Mouse (Mus musculus) kidney, postnatal 0 days (tissue): Measurements from ENCODE around the gene Stox2. TPM values are rescaled to one million over a fixed set of nuclear protein-coding genes. Genes with fewer than 3 reads are reported as not detected.

Source experiments
- ATAC-seq: fragments of 200-750 bp; cut with Nextera tagmentation; replicated peaks from 2 replicates; pipeline ENCODE4 v1.8.0; 2017; ENCODE audit warnings: low read depth, moderate number of reproducible peaks, moderate TSS enrichment, moderate library complexity; ENCODE audit not compliant: low FRiP score
- DNase-seq: peaks from one replicate; pipeline ENCODE4 v3.0.0-alpha.2; 2016; ENCODE audit warnings: low spot score
- H3K27ac ChIP-seq: fragments of 300-500 bp; sonication (generic); 2 replicates; pipeline ENCODE4 v1.5.1; 2014; ENCODE audit warnings: mild to moderate bottlenecking
- H3K27me3 ChIP-seq: fragments of 300-500 bp; sonication (generic); 2 replicates; pipeline ENCODE4 v1.6.1; 2014; ENCODE audit warnings: low read length, mixed read lengths; ENCODE audit not compliant: insufficient read depth
- H3K36me3 ChIP-seq: fragments of 300-500 bp; sonication (generic); 2 replicates; pipeline ENCODE4 v1.6.1; 2014; ENCODE audit warnings: low read length, mixed read lengths; ENCODE audit not compliant: insufficient read depth
- H3K4me1 ChIP-seq: fragments of 300-500 bp; sonication (generic); replicated peaks from 2 replicates; pipeline ENCODE4 v1.6.1; 2014; ENCODE audit warnings: antibody characterized with exemption, low read length, mixed read lengths; ENCODE audit not compliant: insufficient read depth
- H3K4me2 ChIP-seq: fragments of 300-500 bp; sonication (generic); 2 replicates; pipeline ENCODE4 v1.6.1; 2014; ENCODE audit warnings: mild to moderate bottlenecking, low read length, moderate library complexity, mixed read lengths
- H3K4me3 ChIP-seq: fragments of 300-500 bp; sonication (generic); replicated peaks from 2 replicates; pipeline ENCODE4 v1.5.1; 2014; ENCODE audit warnings: low read depth, low read length
- H3K9ac ChIP-seq: fragments of 300-500 bp; sonication (generic); 2 replicates; pipeline ENCODE4 v1.6.1; 2014; ENCODE audit warnings: low read depth, low read length
- H3K9me3 ChIP-seq: fragments of 300-500 bp; sonication (generic); replicated peaks from 2 replicates; pipeline ENCODE4 v1.6.1; 2016; ENCODE audit warnings: low read length, inconsistent platforms, mixed read lengths
- CTCF ChIP-seq: IDR thresholded peaks from 2 replicates; pipeline ENCODE4 v1.5.1; 2016; ENCODE audit warnings: antibody characterized with exemption, low read depth, mild to moderate bottlenecking, moderate library complexity
- WGBS: fragments of 180-500 bp; shearing (Covaris S2); extraction: QIAGEN DNeasy Blood & Tissue Kit; methylation state at CpG from one replicate; pipeline ENCODE4 v1.1.7; 2014; 5-methylcytosine and 5-hydroxymethylcytosine counted together
- polyA plus RNA-seq: library from polyadenylated mRNA; unstranded; fragments of >200 nt; fragmentation: Nextera tagmentation; extraction: Ambion mirVana; gene quantifications from 2 replicates; pipeline ENCODE4 v1.2.1, GENCODE M21; 2015

Gene Stox2
- polyA plus RNA-seq, 1 experiment from 2014 or later = 8.8 TPM

DNA sequence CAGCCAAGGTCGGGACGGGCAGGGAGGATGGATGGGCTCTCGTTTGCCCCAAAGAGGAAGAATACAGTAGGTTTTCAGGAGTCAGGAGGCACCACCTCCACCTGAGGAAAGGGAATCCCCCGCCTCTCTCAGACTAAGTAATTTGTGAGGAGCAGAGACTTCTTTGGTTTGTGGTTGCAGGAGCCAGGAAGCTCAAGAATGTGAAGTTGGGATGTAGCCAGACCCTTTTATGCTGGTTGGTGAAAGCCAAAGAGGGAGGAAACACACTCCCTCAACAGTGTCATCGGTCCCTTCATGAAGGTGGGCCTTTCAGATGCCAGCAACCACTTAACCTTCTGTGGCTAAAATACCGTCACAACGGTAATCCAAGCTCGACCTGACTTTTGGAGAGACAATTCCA lies 119.8 kb downstream of the Stox2 start:
- no peak overlapping the region for H3K27ac ChIP-seq
- 83% methylated on average over 8 of the region's 8 CpGs for WGBS
- no peaks in the 10 kb centered on the region for H3K36me3 ChIP-seq
- H3K27me3 ChIP-seq = no peaks in the 10 kb centered on the region
- ATAC-seq (no peak), DNase-seq (no peak)
- no peaks in the 10 kb centered on the region for H3K4me1 ChIP-seq
- H3K9me3 ChIP-seq = no peaks in the 10 kb centered on the region
- H3K4me2 ChIP-seq = no peak overlapping the region
- no peak overlapping the region for H3K9ac ChIP-seq
- TF ChIP-seq CTCF = no peak
- no peak overlapping the region for H3K4me3 ChIP-seq

DNA sequence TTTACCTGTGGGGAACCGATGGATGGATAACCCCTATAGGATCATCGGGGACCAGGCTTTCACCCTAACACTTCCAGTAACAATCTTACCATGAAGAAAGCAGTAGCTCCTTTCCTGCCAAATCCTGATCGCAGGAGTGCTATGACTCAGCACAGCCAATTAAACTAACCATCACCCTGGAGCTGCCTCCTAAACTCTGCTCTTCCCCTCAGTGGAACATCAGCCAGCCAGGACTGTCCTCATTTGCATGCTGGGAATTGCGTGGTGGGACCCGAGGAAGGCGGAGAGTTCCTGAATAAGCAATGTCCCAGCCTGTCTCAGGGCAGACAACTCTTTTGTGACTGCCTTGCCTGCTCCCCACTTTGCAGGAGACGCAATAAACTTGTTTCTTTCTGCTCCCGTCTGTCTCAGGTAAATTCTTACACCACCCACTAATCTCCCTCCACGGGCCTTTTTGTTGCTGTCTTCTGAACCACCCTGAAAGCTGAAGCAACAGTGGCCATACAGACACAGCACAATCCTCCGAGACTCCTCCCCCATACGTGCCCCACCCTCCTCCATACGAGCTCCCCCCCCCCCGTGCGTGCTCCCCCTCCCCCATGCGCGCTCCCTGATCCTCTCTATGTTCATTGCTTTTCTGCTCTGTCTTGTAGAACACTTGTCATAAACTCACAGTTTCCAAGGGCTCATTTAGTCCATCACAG lies 121.9 kb downstream of the Stox2 start:
- Histone ChIP-seq H3K9me3 (no peaks in the 10 kb centered on the region), H3K4me2 (no peak overlapping the region), H3K4me1 (no peaks in the 10 kb centered on the region), H3K27me3 (no peaks in the 10 kb centered on the region), H3K27ac (no peak overlapping the region), H3K4me3 (no peak overlapping the region), H3K36me3 (no peaks in the 10 kb centered on the region), H3K9ac (no peak overlapping the region)
- ATAC-seq (no peak), DNase-seq (peak; percentile 18)
- 41% methylated on average over 16 of the region's 16 CpGs for WGBS
- no peak for TF ChIP-seq CTCF

DNA sequence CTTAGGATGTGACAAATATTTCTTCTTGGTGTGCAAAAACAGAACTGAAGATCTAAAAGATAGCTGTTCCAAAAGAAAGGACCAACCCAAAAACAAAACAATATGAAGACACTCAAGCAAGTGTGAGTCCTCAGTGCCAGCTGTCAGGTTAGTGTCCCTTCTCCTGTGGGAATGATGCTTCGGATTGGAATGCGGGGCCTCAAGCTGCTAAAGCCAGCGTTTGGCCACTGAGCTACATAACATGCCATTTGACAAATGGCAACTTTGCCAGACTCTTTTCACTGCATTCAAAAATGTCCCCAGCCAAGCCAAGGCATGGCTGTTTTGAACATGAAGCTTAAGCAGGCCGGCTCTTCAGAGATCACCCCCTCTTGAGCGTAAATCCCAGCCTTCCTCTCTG lies 124.9 kb downstream of the Stox2 start:
- DNase-seq (no peak), ATAC-seq (no peak)
- no peak overlapping the region for H3K4me2 ChIP-seq
- no peaks in the 10 kb centered on the region for H3K27me3 ChIP-seq
- no peak overlapping the region for H3K27ac ChIP-seq
- H3K4me3 ChIP-seq = no peak overlapping the region
- WGBS = 59% methylated on average over 5 of the region's 5 CpGs
- no peak overlapping the region for H3K9ac ChIP-seq
- no peak for TF ChIP-seq CTCF
- H3K36me3 ChIP-seq = no peaks in the 10 kb centered on the region
- no peaks in the 10 kb centered on the region for H3K4me1 ChIP-seq
- no peaks in the 10 kb centered on the region for H3K9me3 ChIP-seq

DNA sequence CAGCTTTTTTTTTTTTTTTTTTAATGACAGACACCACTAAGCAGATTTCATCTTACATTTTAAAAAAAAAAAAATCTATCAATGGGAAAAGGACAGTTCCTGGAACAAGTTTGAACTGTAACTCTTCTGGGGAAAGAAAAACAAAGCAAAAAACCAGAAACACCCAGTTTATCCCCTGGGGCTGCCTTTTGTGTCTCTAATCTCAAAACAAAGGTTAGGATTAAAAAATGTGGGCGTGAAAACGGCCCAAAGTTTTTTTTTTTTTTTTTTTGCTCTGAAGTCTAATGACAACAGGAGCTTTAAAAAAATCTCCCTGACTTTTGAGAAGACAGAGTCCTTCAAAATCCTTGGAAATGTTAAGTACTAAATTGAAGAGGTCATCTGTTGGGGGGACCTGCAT lies 125.5 kb downstream of the Stox2 start:
- Histone ChIP-seq H3K36me3 (no peaks in the 10 kb centered on the region), H3K9ac (no peak overlapping the region), H3K4me2 (no peak overlapping the region), H3K4me1 (no peaks in the 10 kb centered on the region), H3K4me3 (no peak overlapping the region), H3K9me3 (no peaks in the 10 kb centered on the region), H3K27me3 (no peaks in the 10 kb centered on the region), H3K27ac (no peak overlapping the region)
- DNase-seq (no peak), ATAC-seq (no peak)
- WGBS = 19% methylated on average over 2 of the region's 2 CpGs
- no peak for TF ChIP-seq CTCF

DNA sequence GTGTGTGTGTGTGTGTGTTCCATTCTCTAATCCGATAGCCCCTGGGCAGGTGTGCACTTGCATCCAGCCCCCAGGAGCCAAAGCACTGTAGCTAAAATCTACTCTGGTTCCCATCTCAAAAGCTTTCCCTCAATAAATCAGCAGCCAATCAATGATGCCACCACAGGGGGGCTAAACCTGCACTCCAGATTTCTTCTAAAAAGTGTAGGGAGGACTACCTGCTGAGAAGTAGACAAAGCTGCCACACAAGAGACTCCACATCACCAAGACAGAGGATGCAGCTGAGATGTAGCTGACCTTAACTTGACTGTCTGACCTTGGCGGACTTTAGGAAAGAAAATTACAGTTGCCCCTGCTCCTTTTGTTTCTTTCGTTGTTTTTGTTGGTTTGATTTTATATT lies 127.7 kb downstream of the Stox2 start:
- no peak overlapping the region for H3K27ac ChIP-seq
- no peak for DNase-seq

DNA sequence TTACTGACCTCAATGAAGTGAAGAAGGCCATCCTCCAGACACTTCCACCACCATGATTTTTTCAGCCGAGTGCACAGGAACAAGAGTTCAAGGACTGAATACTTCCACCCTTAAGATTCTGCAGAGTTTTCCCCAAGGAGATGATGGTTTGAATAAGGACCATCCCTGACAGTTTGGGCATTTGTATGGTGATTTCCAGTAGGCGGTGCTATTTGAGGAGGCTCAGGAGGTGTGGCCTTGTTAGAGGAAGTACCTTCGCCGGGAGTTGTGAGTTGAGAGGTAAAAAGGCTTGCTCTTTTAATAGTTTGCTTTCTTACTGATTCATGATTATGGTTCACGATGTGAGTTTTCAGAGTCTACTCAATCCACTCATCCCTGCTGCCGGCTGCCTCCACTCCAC lies 138.0 kb downstream of the Stox2 start:
- Histone ChIP-seq H3K27me3 (no peaks in the 10 kb centered on the region), H3K4me3 (no peak overlapping the region), H3K9me3 (no peaks in the 10 kb centered on the region), H3K4me1 (no peaks in the 10 kb centered on the region), H3K9ac (no peak overlapping the region), H3K27ac (no peak overlapping the region), H3K4me2 (no peak overlapping the region), H3K36me3 (no peaks in the 10 kb centered on the region)
- TF ChIP-seq CTCF = no peak
- ATAC-seq = no peak
- 92% methylated on average over 6 of the region's 6 CpGs for WGBS
- DNase-seq = no peak

More for the DNA sequence above, 127.7 kb downstream of the Stox2 start:
- H3K27me3 ChIP-seq = no peaks in the 10 kb centered on the region
- TF ChIP-seq CTCF = no peak
- no peak overlapping the region for H3K4me3 ChIP-seq
- H3K9me3 ChIP-seq = no peaks in the 10 kb centered on the region
- WGBS = 85% methylated on average over 3 of the region's 3 CpGs
- no peaks in the 10 kb centered on the region for H3K36me3 ChIP-seq
- peaks cover 6% of the 10 kb centered on the region; the same call in 1 of the 2 replicates for H3K4me1 ChIP-seq
- no peak overlapping the region for H3K4me2 ChIP-seq
- no peak overlapping the region for H3K9ac ChIP-seq
- no peak for ATAC-seq

DNA sequence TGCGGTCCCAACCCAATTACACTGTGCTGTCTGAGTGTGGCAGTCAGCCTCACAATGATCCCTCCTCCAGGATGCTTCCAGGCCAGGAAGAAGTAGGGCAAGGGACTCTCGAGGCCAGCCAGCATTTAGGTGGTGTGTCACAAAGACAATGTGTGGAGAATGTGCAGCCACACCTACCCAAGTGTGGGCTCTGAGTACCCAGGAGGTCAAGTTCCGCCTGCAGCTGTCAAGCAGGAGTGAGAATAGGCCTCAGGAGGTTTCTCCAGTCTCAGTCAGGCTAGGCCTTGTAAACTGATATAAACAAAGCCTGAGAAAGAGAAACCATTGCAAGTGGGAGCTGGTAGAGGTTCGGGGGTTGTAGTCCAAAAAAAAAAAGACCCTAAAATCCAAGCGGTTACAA lies 139.8 kb downstream of the Stox2 start:
- Histone ChIP-seq H3K9me3 (no peaks in the 10 kb centered on the region), H3K36me3 (no peaks in the 10 kb centered on the region), H3K27ac (no peak overlapping the region), H3K4me2 (no peak overlapping the region), H3K27me3 (no peaks in the 10 kb centered on the region), H3K9ac (no peak overlapping the region), H3K4me1 (no peaks in the 10 kb centered on the region), H3K4me3 (no peak overlapping the region)
- WGBS = 67% methylated on average over 5 of the region's 5 CpGs
- ATAC-seq = no peak
- no peak for TF ChIP-seq CTCF
- no peak for DNase-seq
